Mouse (Mus musculus) hindbrain, embryonic 14.5 days (tissue): ENCODE data around the gene Gm13278. TPM values are rescaled to one million over a fixed set of nuclear protein-coding genes. Genes with fewer than 3 reads are reported as not detected.
"Not testable (repeated sequence)": the region's sequence is repeated elsewhere in the genome, so short reads cannot be mapped to it uniquely, and the experiment has no call there.

Experiments
- ATAC-seq: fragments of 200-750 bp; cut with Nextera tagmentation; 2 replicates; pipeline ENCODE4 v1.8.0; 2017; ENCODE audit warnings: moderate number of reproducible peaks, mild to moderate bottlenecking, moderate TSS enrichment, moderate library complexity; ENCODE audit not compliant: low FRiP score
- DNase-seq: peaks from one replicate; pipeline ENCODE4 v3.0.0-alpha.2; 2015; ENCODE audit warnings: low spot score
- H3K27ac ChIP-seq: fragments of 300-500 bp; sonication (generic); 2 replicates; pipeline ENCODE4 v1.5.1; 2014; ENCODE audit warnings: mild to moderate bottlenecking, moderate library complexity
- H3K27me3 ChIP-seq: fragments of 300-500 bp; sonication (generic); 2 replicates; pipeline ENCODE4 v1.6.1; 2014; ENCODE audit warnings: mild to moderate bottlenecking, low read length, mixed read lengths; ENCODE audit not compliant: control insufficient read depth, insufficient read depth
- H3K36me3 ChIP-seq: fragments of 300-500 bp; sonication (generic); replicated peaks from 2 replicates; pipeline ENCODE4 v1.6.1; 2014; ENCODE audit not compliant: control insufficient read depth, insufficient read depth
- H3K4me1 ChIP-seq: fragments of 300-500 bp; sonication (generic); replicated peaks from 2 replicates; pipeline ENCODE4 v1.6.1; 2014; ENCODE audit warnings: antibody characterized with exemption, low read length, mixed read lengths; ENCODE audit not compliant: control insufficient read depth, insufficient read depth
- H3K4me2 ChIP-seq: fragments of 300-500 bp; sonication (generic); replicated peaks from 2 replicates; pipeline ENCODE4 v1.6.1; 2014; ENCODE audit warnings: mild to moderate bottlenecking, moderate library complexity
- H3K4me3 ChIP-seq: fragments of 300-500 bp; sonication (generic); replicated peaks from 2 replicates; pipeline ENCODE4 v1.5.1; 2014; ENCODE audit warnings: mild to moderate bottlenecking, low read length
- H3K9ac ChIP-seq: fragments of 300-500 bp; sonication (generic); 2 replicates; pipeline ENCODE4 v1.6.1; 2014
- H3K9me3 ChIP-seq: fragments of 300-500 bp; sonication (generic); 2 replicates; pipeline ENCODE4 v1.6.1; 2016; ENCODE audit warnings: low read length; ENCODE audit not compliant: control insufficient read depth
- WGBS: fragments of 180-500 bp; shearing (Covaris S2); extraction: QIAGEN DNeasy Blood & Tissue Kit; methylation state at CpG from one replicate; pipeline ENCODE4 v1.1.7; 2014; 5-methylcytosine and 5-hydroxymethylcytosine counted together
- polyA plus RNA-seq: library from polyadenylated mRNA; unstranded; fragments of >200 nt; fragmentation: Nextera tagmentation; extraction: Ambion mirVana; gene quantifications from 2 replicates; pipeline ENCODE4 v1.2.1, GENCODE M21; 2014

The Gm13278 gene
- polyA plus RNA-seq, 1 experiment from 2014 or later, result not detected

- Histone ChIP-seq H3K9me3 (no peaks in the 10 kb centered on the region), H3K27me3 (no peaks in the 10 kb centered on the region)
- no peak for ATAC-seq
Measured at GRCm38 (mm10) chr4:88815928-88816327, 24.6 kb downstream of the Gm13278 start, which contains the start of gene Ifna7. Gene Ifna7 (plus strand): TSS chr4:88816228.

DNA sequence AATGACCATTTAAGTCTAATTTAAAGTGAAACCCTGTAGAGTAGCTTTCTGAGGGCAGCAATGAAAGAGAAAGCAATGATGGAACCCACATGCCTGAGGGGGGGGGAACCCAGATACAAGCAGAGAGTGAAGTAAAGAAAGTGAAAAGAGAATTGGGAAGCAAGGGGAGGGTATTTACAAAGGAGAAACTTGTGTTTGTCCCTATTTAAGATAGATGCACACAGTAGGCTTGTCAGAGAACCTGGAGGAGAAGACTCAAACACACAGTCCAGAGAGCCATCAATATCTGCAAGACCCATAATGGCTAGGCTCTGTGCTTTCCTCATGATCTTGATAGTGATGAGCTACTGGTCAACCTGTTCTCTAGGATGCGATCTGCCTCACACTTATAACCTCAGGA lies 28.3 kb downstream of the Gm13278 start, which contains the start of gene Ifna11:
Gene Ifna11 (plus strand): TSS at position 301 of the 400 bp plus-strand sequence.
- Histone ChIP-seq H3K4me1 (no peaks in the 10 kb centered on the region), H3K4me3 (no peak within 1 kb of the TSS), H3K4me2 (no peak within 1 kb of the TSS), H3K27me3 (no peaks in the 10 kb centered on the region), H3K9me3 (no peaks in the 10 kb centered on the region), H3K9ac (no peak within 1 kb of the TSS), H3K36me3 (no peaks in the 10 kb centered on the region), H3K27ac (no peak within 1 kb of the TSS)
- 88% methylated on average over 1 of the region's 1 CpGs for WGBS
- ATAC-seq (no peak), DNase-seq (no peak)

More at GRCm38 (mm10) chr4:88815928-88816327, 24.6 kb downstream of the Gm13278 start, which contains the start of gene Ifna7:
- 71% methylated on average over 3 of the region's 3 CpGs for WGBS
- Histone ChIP-seq H3K9ac (no peak within 1 kb of the TSS), H3K4me1 (no peaks in the 10 kb centered on the region), H3K36me3 (no peaks in the 10 kb centered on the region), H3K4me3 (no peak within 1 kb of the TSS), H3K4me2 (no peak within 1 kb of the TSS), H3K27ac (no peak within 1 kb of the TSS)
- DNase-seq, result no peak

- ATAC-seq (no peak), DNase-seq (peak; percentile 32)
- H3K9ac ChIP-seq, result no peak overlapping the region
Measured at GRCm38 (mm10) chr4:88822995-88823394, 31.6 kb downstream of the Gm13278 start.

DNA sequence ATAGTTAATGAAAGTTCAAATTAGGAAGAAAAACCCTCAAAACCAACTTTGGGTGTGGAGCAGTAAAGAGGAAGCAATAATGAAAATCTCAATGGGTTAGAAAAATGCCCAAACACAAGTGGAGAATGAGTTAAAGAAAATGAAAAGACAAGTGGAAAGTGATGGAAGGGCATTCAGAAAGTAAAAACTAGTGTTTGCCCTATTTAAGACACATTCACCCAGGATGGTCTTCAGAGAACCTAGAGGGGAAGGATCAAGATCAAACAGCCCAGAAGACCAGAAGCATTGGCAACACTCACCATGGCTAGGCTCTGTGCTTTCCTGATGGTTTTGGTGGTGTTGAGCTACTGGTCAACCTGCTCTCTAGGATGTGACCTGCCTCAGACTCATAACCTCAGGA lies 35.8 kb downstream of the Gm13278 start, which contains the start of gene Ifna6:
Gene Ifna6 (plus strand): TSS at position 301 of the 400 bp plus-strand sequence.
- DNase-seq, H3K4me3 ChIP-seq, H3K4me1 ChIP-seq, H3K4me2 ChIP-seq, H3K36me3 ChIP-seq, H3K9ac ChIP-seq, H3K27ac ChIP-seq, H3K27me3 ChIP-seq, H3K9me3 ChIP-seq, ATAC-seq: not testable (repeated sequence)

More at GRCm38 (mm10) chr4:88822995-88823394, 31.6 kb downstream of the Gm13278 start:
- Histone ChIP-seq H3K36me3 (no peaks in the 10 kb centered on the region), H3K9me3 (no peaks in the 10 kb centered on the region), H3K27ac (no peak overlapping the region), H3K4me1 (no peaks in the 10 kb centered on the region), H3K27me3 (no peaks in the 10 kb centered on the region), H3K4me3 (no peak overlapping the region), H3K4me2 (no peak overlapping the region)
- WGBS, result 24% methylated on average over 4 of the region's 4 CpGs

DNA sequence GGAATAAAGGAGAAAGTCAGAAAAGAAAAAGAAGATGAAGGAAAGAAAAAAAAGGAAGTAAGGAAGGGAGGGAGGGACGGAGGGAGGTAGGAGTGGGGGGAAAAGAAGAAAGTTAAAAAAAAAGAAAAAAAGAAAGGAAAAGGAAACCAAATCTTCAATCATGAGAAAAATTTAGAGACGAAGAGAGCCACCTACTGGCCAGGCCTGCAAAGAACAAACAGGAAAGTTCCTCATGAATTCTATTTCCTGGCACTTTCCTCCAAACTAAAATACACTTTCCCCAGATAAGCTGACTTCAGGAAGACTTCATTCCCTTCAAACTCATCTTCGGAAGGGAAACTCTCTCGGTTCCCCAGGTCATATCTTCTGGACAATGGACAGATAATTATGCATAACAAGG lies 39.2 kb downstream of the Gm13278 start:
- ATAC-seq, result no peak
- Histone ChIP-seq H3K4me2 (no peak overlapping the region), H3K27me3 (no peaks in the 10 kb centered on the region), H3K4me1 (no peaks in the 10 kb centered on the region), H3K9ac (no peak overlapping the region), H3K4me3 (no peak overlapping the region), H3K9me3 (no peaks in the 10 kb centered on the region), H3K27ac (no peak overlapping the region), H3K36me3 (no peaks in the 10 kb centered on the region)
- DNase-seq, result peak; percentile 59
- 34% methylated on average over 4 of the region's 4 CpGs for WGBS

GRCm38 (mm10) chr4:88835225-88835624 lies 43.9 kb downstream of the Gm13278 start, which contains the start of gene Ifna5:
Gene Ifna5 (plus strand): TSS chr4:88835525.
- 73% methylated on average over 1 of the region's 1 CpGs for WGBS
- DNase-seq, H3K4me3 ChIP-seq, H3K4me2 ChIP-seq, ATAC-seq, H3K9me3 ChIP-seq, H3K9ac ChIP-seq, H3K27ac ChIP-seq, H3K4me1 ChIP-seq, H3K36me3 ChIP-seq, H3K27me3 ChIP-seq: not testable (repeated sequence)

DNA sequence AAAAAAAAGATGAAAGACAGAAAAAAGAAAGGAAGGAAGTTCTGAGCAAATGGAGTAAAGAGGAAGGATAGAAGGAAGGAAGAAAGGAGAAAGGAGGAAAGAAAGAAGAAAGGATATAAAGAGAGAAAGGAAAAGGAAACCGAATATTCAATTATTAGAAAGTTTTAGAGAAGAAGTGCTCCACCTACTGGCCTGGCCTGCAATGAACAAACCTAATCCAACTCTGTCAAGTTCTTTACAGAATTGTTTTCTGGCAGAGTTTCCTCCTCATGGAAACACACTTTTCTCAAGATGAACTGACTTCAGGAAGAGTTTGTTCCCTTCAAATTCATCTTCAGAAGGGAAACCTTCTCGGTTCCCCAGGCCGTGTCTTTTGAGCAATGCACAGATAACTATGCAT lies 47.5 kb downstream of the Gm13278 start:
- no peak overlapping the region for H3K9ac ChIP-seq
- no peaks in the 10 kb centered on the region for H3K9me3 ChIP-seq
- no peak for DNase-seq
- H3K4me2 ChIP-seq, result no peak overlapping the region
- no peak overlapping the region for H3K4me3 ChIP-seq
- H3K27me3 ChIP-seq, result no peaks in the 10 kb centered on the region
- no peaks in the 10 kb centered on the region for H3K4me1 ChIP-seq
- no peak for ATAC-seq
- no peak overlapping the region for H3K27ac ChIP-seq
- H3K36me3 ChIP-seq, result no peaks in the 10 kb centered on the region
- 47% methylated on average over 3 of the region's 3 CpGs for WGBS

DNA sequence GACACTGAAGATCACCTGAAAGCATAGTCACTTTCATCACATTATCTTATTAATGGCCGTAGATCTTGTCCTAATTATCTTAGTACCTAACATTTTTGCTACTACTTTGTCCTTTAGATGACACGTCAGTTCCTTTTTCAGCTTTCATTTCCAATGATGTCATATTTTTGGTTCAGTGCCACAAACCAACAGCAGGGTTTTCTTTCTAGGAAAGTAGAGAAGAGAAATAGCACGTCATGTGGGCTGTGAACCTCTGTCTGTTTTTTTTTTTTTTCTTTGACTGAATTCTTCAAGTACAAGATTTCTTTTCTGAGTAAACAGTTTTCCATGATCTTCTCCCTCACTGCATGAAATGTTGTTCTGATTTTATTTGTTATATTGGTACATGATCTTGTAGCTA lies 48.7 kb downstream of the Gm13278 start:
- ATAC-seq (no peak), DNase-seq (no peak)
- no peak overlapping the region for H3K4me2 ChIP-seq
- H3K27ac ChIP-seq, result no peak overlapping the region
- no peaks in the 10 kb centered on the region for H3K9me3 ChIP-seq
- no peaks in the 10 kb centered on the region for H3K36me3 ChIP-seq
- H3K4me1 ChIP-seq, result no peaks in the 10 kb centered on the region
- no peak overlapping the region for H3K9ac ChIP-seq
- H3K27me3 ChIP-seq, result no peaks in the 10 kb centered on the region
- H3K4me3 ChIP-seq, result no peak overlapping the region
- 85% methylated on average over 3 of the region's 3 CpGs for WGBS

- Histone ChIP-seq H3K4me2 (no peak within 1 kb of the TSS), H3K4me1 (no peaks in the 10 kb centered on the region), H3K4me3 (no peak within 1 kb of the TSS), H3K27me3 (no peaks in the 10 kb centered on the region), H3K36me3 (no peaks in the 10 kb centered on the region), H3K27ac (no peak within 1 kb of the TSS), H3K9ac (no peak within 1 kb of the TSS), H3K9me3 (no peaks in the 10 kb centered on the region)
- WGBS, result 39% methylated on average over 2 of the region's 2 CpGs
- ATAC-seq, result no peak
- no peak for DNase-seq
Measured at GRCm38 (mm10) chr4:88841438-88841911, 50.1 kb downstream of the Gm13278 start, which contains the start of gene Ifna4. Gene Ifna4 (plus strand): TSS chr4:88841861.
